Mouse (Mus musculus) layer of hippocampus, postnatal 10 days (tissue): ENCODE results near the gene Fam174b. TPM values are rescaled to one million over a fixed set of nuclear protein-coding genes. Genes with fewer than 3 reads are reported as not detected.

Experiments used
- DNase-seq, 2 experiments: peaks; one replicate each; pipeline ENCODE4 v3.0.0; 2021; ENCODE audit warnings: low spot score in 2 of 2
- total RNA-seq, 2 experiments: library from RNA; stranded (reverse); gene quantifications; 2 replicates each; pipeline ENCODE4 v1.2.3; 2021

The Fam174b gene
- total RNA-seq, 2 experiments from 2014 or later = 36.3 to 37.2 TPM

DNA sequence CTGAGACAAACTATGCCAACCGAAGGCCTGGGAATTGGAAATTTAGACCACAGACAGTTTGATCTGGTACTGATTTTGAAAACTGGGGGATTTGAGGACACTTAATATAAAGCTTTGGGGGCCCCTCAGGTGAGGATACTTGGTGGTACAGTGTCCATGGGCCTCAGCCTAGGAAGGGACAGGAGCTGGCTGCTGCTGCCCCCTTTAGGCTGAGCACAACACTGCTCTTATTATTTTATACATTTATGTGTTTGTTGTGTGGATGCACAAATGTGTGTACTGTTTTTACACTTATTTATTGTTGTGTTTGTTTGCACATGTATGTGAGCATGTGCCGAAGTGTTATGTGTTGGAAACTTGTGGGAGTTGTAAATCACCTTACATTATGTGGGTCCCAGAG is 9.2 kb downstream of the Fam174b start:
- DNase-seq = no peak

DNA sequence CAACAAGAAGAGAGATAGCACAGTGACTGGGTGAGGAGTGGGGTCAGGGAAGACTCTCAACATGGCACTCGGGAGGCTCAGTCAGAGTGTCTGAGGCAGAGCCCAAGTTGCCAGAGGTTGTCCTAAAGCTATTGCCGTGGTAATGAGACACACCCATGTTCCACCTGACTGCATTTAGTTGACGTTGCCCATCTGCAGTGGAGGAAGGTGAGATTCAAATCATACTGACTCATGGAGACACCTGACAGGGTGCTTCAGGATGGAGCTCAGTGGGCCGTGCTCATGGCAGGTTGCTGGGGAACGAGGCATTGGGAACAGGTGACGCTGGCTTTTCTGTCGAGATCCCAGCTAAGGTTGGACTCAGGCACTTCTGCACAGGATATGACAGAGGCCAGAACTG is 9.9 kb downstream of the Fam174b start:
- no peak for DNase-seq

DNA sequence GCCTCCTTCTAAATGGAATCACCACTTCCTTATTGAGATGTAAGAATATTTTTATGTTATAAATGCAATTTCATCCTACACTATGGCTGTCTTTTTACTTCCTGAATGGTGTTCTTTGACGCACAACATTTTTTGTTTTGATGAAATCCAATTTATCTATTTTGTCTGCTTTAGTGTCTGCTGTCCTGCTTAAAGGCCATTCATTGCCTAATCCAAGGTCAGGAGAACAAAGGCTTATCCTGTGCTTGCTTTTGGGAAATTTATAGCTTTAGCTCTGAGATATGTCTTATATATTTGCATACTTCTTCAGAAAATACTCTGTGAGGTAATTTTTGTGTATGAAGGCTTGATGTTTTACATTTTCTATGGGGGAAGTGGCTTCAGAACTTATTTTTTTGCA is 13.5 kb downstream of the Fam174b start:
- no peak for DNase-seq

DNA sequence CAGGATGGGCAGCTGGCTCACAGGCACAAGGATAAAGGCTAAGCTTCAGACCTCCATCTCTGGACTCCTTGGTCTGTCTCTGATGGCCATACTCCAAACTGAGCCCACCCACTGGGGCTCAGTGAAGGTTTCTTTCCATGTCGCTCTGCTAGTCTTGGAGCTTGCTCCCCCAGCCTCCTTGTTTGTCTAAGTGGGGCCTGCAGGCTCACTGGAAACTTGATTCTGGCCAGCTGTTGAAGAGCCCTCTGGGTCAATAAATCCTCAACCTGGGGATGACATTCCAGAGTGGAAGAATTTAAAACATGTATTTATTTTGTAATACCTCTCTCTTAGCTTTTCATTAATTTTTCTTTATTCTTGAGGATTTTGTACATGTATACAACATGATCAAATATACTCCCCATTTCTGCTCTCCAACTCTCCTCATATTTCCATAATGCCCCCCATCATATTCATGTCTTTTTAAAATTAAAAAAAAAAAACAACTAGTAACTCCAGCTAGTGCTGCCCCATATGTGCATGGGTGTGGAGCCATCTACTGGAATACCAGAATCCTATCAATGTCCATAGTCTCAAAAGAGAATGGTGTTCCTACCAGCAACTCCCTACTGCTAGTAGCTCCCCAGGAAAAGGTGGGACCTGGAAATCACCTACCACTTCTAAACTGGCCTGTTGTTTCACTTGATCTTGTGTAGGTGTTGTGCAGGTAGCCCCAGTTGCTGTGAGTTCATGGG is 15.4 kb downstream of the Fam174b start:
- DNase-seq = no peak

DNA sequence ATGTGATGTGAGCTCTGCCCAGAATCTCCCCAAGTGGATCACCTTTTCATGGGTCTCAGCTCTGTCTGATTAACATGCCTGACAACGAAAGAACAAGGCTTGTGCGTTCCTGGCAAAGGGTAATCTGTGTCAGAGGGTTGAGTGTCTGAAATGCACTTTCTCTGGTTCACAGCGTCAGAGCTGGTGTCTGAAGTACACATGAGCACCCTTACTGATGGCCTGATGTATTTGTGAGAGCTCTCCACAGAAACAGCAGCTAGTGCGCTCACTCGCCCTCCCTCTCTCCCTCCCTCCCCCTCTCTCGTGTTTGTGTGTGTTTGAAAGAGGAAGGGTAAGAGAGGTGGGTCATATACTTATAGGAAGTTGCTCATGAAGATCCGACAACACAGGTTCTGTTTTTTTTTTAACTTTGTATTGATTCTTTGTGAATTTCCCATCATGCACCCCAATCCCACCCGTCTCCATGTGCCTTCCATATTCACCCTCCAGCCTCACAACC is 21.6 kb downstream of the Fam174b start:
- DNase-seq = no peak

DNA sequence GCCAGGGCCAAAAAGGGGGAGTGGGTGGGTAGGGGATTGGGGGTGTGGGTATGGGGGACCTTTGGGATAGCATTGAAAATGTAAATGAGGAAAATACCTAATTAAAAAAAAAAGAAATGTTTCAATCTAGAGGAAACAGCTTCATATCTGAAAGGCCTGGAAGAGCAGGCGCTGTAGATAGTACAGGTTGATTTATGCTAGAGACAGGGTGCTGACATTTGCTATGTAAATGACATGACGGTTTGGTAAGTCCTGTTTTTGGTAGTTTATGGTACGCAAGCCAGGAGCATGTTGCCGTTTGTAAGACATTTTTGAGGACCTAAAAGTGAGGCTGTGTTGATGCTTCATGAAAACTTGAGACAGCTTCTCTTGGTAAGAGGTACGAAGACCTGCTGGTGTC is 24.6 kb downstream of the Fam174b start:
- no peak for DNase-seq

DNA sequence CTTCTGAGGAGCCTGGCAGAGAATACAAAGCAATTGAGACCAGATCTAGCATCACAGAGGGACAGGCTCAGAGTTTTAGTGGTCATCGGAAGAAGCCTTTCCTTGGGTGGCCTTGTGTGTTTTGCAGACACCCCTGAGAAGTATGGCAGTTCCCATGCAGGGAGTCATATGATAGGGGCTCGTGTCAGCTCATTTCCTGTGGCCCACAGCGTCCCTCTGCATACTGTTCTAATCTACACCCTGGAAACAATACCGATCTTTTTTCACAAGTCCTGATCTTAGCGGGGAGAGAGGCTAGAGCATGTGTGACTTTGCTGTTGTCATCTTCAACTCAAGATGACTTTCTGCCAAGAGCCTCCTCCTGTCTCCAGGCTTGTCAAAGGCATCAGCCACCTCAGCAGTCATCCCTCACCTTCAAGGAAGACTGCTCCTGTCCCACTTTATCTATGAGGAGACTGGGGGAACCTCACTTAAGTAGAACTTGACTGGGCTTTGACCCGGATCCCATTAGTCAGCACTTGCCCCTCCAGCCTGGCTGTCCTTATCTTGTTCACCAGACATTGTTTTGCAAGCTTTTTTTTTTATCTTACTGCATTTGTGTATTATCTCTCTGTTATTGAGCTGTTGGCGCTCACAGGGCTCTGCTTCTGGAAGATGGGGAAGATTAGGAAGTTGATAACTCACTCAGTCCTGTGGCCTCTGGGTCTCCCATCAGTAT is 25.2 kb downstream of the Fam174b start:
- DNase-seq = no peak

DNA sequence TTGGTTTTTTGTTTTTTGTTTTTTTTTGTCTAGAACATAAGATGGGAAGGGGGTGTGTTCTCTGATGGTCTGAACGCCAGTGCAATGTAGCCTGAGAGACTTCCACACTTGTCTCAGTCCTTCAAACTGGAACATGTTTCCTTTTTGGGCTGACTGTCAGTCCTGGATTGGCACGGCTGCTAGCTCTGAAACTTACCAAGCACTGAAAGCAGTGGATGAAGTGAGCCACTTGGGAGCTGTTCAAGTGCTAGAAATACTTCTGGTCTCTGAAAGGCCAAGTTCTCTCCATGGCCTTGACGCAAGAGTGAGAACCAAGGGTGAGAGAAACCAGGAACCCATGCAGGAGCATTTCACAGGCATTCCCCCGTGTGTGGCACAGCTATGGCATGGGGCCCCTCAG is 29.1 kb downstream of the Fam174b start:
- DNase-seq = no peak

DNA sequence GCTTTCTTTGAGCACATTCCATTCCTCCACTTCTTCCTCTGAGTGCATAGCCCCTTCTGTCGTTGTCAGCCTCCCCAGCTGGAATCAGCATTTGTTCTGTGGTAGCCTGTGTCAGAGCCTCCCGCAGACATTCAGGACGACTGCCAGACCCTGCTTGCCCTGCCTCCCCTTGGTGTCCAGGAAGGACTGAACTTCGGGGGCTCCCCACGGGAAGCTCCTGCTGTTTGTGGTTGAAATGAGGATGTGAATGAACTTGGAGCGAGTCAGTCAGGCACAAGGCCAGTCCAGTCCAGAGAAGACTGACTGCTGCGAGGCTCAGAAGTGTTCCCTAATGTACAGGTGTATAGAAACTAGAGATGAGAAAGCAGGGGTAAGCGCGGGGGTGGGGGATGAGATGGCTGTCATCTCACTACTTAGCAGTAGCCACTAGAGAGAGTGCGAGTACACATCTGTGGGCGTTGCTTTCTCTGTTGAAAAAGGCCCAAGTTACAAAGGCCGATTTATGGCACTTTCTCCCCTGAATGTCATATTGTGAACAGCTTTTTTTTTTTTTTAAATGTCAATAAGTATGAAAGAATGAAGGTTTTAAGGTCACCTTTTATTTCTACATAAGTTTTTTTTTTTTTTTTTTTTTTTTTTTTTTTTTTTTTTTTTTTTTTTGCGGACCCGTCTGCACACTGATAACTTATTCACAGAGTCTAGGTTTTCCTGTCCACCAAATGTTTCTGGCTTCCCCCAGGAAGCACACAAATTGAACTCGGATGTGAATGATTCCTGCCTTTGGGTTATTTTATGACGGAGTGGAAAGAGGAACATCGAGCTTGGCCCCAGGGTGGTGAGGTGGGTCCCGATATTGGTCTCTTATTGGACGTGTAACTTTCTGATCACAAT is 31.5 kb downstream of the Fam174b start:
- DNase-seq = peak in 1 of 2 experiments; percentile 35

DNA sequence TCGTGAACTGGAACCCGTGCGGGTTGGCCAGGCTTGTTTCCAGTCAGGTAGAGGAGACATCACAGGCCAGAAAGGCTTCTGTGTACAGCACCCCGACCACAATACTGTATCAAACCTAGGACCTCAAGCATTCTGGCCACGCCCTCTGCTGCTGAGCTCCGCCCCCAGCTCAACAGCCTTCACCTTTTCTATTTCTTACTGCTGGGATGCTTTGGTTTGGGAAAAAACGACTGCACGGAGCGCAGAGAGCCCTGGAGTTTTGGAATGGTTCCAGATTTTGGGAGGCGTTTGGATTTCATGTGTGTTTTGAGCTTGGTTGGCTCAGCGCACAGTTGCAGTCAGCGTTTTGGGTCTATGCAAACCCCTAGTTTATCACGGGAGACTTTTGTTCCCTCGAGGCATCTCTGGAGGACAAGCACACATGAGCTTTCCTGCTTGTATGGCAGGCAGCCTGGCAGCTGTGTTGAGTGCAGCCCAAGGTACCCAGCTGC is 32.2 kb downstream of the Fam174b start:
- DNase-seq = no peak

DNA sequence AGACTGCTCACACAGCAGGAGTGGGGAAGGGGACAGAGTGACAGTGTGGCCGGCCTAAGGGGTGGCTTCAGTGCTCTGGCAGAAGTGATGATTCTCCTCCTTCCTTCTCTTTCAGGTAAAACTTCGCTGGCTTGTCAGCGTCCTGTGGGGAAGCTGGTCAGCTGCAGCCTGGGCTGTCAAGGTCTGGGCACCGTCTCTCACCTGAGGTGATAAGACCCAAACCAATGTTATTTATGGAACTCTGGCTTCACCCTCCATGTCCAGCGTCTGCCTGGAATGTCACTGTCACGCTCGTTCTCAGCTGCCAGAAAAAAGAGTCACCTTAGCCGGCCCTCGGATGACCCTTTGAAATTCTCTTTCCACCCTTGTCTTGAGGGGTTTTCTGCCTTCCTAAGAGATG is 34.7 kb downstream of the Fam174b start:
- DNase-seq = no peak

DNA sequence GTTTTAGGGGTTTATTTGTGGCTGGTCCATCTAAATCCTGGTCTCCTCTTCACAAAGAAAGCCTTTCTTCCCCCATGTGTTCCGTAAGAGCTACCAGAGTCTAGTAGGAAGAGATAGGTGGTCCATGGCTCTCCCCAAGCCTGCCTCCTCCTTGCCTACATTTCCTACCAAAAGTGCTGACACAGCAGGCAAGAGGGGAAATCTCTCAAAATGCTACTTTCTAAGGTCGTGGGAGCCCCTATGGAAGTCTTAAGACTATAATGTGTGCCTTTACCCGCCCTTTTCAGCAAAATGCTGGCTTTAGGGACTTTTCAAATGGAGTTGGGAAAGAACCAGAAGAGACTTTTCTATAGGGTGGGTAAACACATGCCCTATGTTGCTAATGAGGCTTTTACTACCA is 37.7 kb downstream of the Fam174b start:
- DNase-seq = no peak

DNA sequence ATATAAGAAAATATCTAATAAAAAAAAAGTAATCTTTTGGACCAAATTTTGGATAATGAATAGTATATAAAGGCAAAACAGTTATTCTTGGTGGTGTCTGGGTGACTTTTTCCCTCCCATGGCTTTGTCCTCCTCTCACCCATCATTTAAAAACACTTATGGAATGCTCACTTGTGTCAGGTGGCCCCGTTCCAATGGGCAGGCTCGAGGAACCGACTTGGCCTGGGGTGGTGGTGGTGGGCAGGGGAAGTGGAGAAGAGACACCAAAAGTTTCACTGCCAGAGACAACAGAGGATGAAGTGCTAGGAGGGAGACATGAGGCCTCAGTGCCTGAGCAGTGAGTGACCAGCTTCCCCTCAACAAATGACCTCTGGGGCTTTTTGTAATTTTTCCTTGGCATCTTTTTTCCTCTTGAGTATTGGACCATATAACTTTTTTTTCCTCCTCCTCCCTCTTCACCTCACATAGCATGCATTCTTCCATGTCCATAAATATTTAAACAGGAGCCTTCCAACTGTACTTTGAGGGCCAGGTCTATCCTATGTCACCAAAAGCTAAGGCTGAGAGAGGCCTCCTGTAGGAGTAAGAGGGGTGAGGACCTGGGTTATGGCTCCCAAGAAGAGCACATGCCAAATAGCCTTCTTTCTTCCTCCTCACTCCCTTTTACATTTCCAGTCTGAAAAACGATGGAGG is 44.8 kb downstream of the Fam174b start:
- no peak for DNase-seq

DNA sequence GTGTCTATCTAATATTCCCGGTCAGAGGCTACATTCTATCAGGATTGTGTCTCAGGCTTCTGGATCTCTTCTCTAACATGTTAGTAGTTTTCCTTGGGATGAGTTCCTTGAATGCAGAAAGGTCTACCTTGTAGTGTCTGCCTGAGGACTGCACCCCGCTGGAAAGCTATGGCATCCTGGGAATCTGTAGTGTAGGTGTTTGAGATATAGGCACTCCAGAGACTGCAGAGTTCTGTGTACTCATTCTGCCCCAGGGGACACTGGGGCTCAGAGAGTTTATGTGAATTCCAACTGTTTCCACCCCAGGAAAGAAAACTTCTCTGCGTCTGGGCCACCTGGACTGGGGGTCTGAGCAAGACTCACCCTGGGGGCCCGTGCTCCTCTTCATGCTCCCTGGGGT is 45.7 kb downstream of the Fam174b start:
- no peak for DNase-seq

DNA sequence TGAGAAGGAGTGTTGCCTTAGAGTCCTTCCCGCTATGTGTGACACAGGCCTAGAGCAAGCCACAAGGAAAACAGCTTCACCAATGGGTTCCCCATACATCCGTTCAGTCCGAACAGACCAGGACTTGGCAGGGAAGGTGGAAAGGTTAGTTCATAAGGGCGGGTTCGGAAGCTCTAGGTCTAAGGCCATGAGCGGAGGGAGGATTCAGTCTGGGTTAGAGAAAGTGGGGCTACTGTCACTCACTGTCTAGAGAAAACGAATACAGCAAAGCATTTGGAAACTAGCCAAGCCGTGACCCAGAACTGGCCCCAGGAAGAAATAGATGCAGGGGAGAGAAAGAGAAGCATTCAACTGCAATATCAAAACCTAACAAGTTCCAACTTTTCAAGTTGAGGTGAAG is 47.4 kb downstream of the Fam174b start:
- no peak for DNase-seq

DNA sequence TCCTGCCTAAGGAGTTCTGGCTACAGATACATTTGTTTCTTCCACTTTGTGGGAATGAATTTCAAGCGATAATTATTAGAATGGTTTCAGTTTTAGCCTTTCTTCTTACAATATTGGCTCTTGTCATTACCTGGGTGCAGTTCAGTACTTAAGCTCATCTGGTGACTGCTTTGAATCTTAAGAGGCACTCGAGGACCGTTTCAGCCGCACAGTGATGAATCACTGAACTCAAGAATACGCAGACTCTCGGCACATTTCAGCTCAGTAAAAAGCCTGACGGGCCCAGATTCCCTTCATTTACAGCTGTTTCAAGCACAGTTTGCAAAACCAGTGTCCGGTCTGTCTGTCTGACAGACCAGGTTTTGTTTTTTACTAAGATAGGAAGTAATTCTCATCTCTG is 51.0 kb downstream of the Fam174b start:
- DNase-seq = no peak

DNA sequence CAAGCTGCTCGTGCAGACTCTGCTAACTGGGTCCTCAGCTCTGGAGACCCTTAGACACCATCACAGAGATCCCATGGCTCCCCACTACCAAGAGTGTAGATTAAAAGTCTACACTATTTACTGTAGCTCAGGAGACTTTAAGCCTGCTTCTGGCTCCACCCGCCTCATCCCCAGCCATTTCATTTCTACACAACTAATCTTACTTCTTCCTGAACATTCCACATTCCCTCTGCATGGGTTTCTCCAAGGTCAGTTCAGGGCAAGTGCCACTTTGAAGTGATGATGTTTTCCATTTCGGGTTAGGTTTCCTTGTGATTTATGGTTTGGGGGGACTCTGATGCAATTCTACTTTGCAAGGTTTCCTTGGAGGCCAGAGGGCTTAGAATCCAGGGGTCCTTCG is 52.1 kb downstream of the Fam174b start:
- DNase-seq = no peak

DNA sequence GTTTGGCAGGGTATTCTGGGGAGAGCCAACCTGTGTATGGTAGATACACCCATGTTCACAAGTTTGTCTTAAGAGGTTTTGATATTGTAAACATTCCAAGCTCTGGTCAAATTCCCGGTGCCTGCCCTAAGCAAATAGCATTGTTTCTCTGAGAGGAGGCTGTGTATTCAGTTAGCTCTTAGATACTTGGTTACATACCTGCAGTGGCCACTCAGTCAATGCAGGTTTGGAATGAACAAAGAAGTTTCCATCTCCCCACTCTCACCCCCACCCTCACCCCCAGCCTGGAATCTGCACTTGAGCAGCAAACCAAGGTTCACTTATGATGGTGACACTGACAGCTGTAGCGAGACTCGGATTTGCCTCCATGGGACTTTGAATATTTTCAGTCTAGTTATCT is 52.5 kb downstream of the Fam174b start:
- no peak for DNase-seq

DNA sequence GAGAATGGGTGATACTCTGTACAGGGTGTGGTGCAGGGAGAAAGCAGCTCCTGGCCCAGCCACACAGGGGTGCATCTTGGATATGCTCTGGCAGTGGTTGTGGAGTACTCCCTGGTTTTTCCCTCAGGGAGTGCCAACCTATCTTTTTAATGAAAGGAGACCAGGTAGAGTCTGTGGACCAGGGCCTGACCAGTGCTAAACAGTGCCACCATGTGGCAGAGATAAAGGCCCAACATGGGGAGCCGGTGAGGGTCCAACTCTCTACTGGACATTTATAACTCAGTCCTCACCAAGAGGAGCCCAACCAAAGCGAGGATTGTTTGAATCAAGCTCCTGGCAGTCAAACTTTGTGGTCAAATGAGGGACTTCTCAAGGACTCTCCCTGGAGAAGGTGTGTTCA is 69.2 kb downstream of the Fam174b start:
- DNase-seq = peak in 1 of 2 experiments; percentile 20

DNA sequence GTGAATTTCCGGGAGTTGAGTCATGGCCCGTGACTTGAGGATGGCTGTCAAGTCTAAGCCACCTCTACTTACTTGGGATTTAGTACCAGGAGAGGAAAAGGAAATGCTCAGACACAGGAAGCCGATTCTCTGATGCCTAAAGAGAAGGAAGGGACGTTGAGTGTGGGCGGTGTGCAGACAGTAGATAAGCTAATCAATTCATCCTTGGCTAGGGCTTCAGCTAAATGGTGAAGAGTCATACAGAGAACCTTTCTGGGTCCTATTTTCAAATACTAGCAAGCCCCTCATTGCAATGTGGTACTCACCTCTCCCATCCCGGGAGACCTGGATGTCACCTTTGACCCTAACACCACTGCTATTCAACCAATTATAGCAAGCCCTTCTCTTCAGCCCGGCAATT is 71.3 kb downstream of the Fam174b start:
- DNase-seq = no peak

DNA sequence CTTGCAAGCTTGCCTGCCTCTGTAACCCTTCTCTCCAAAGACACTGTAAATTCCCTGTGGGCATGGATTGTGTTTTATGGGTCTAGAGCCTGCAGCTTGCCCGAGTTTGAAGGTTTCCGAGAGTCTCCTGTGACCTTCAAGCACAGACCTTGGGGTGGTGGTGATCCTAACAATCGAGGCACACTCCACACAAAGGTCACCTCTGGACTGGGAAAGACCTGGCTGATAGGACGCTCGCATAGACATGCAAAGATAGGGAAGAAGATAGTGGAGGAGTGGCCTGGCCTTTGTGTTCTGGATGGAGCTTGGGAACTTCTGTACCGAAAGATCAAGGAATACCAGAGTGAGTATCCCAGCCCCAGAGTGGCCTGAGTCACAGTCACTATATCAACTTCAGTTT is 72.1 kb downstream of the Fam174b start:
- DNase-seq = no peak
